ENCODE assay signal across 11 mouse cellular contexts in genomic region chr9:88520849-88521483, GRCm38 (mm10). TPM values are rescaled to one million over a fixed set of nuclear protein-coding genes. Genes with fewer than 3 reads are reported as not detected.
DNase-seq lines count a peak whose midpoint lies in the region; ATAC-seq and TF ChIP-seq lines count a peak whose summit lies in the region.
"Had no signal": no experiment of that assay in that cellular context is flagged by ENCODE, and none has a peak within 500 bp of the region (broad histone marks: within the 10 kb centered on the region; RNA-seq: fewer than 3 reads in every experiment).

No protein-coding gene starts in this region.

- H3K4me1 ChIP-seq in heart, embryonic 13.5 days = peaks cover 28% of the 10 kb centered on the region
- peaks cover 0 to 6% of the 10 kb centered on the region in 2 experiments; a peak in 1 of 4 replicates for H3K4me1 ChIP-seq in ES-E14 (ENCODE audit: control insufficient read depth in 2 of 2, insufficient read depth in 2 of 2, low read length in 2 of 2, poor library complexity in 1 of 2)
- no peaks in the 10 kb centered on the region for H3K4me1 ChIP-seq in hindbrain, embryonic 11.5 days (replicated peaks; ENCODE audit: control insufficient read depth, insufficient read depth, low read length)
- peaks cover 28% of the 10 kb centered on the region for H3K4me1 ChIP-seq in midbrain, embryonic 10.5 days

- H3K9ac ChIP-seq in heart, embryonic 13.5 days = peak overlapping the region; percentile 99
- peak overlapping the region; percentile 70; the same call in 1 of the 2 replicates for H3K9ac ChIP-seq in ES-E14 (ENCODE audit: insufficient read depth, low read depth, low read length, poor library complexity, severe bottlenecking)
- H3K9ac ChIP-seq in hindbrain, embryonic 11.5 days (ENCODE audit: low read depth, low read length) = 0 out of 2 replicates have a peak overlapping the region, but pooled peaks have one; percentile 23

- peak overlapping the region; percentile 79 for H3K4me2 ChIP-seq in heart, embryonic 13.5 days
- H3K4me2 ChIP-seq in hindbrain, embryonic 11.5 days (replicated peaks; ENCODE audit: low read depth, low read length) = peak overlapping the region; percentile 56

- H3K27ac ChIP-seq in heart, embryonic 13.5 days (replicated peaks) = 0 out of 2 replicates have a peak overlapping the region, but pooled peaks have one; percentile 9
- H3K27ac ChIP-seq in ES-E14 (ENCODE audit: insufficient read depth, low read depth, low read length, poor library complexity, severe bottlenecking) = peak overlapping the region; percentile 93; the same call in 1 of the 2 replicates
- peak overlapping the region; percentile 36; the same call in 1 of the 2 replicates for H3K27ac ChIP-seq in hindbrain, embryonic 11.5 days (ENCODE audit: low read depth, low read length)
- no peak overlapping the region for H3K27ac ChIP-seq in midbrain, embryonic 10.5 days (replicated peaks)
- H3K27ac ChIP-seq: macrophage had no signal

- WGBS in heart, embryonic 13.5 days = 28% methylated on average over 4 of the region's 4 CpGs
- 25% methylated on average over 4 of the region's 4 CpGs for WGBS in hindbrain, embryonic 11.5 days
- WGBS in midbrain, embryonic 10.5 days = 28% methylated on average over 4 of the region's 4 CpGs

- in situ Hi-C loops in ES-E14 (cut with MboI; ENCODE audit: low sequenced_read_pairs in 2 of 2, unreplicated experiment in 2 of 2) = no loop called here

- H3K9me3 ChIP-seq in heart, embryonic 13.5 days = no peaks in the 10 kb centered on the region
- no peaks in the 10 kb centered on the region for H3K9me3 ChIP-seq in ES-E14 (ENCODE audit: control insufficient read depth, insufficient read depth, low read depth, low read length)
- no peaks in the 10 kb centered on the region for H3K9me3 ChIP-seq in hindbrain, embryonic 11.5 days (ENCODE audit: control insufficient read depth, low read length)
- no peaks in the 10 kb centered on the region for H3K9me3 ChIP-seq in midbrain, embryonic 10.5 days (replicated peaks)

- no peak for DNase-seq in heart, adult 18-20 months
- DNase-seq in ES-E14 (ENCODE audit: low read depth, low spot score) = peak; percentile 8
- DNase-seq in hindbrain, embryonic 11.5 days (ENCODE audit: low spot score) = peak; percentile 10
- DNase-seq in midbrain, embryonic 10.5 days (ENCODE audit: low spot score) = no peak
- DNase-seq in urinary bladder, postnatal 36 days (ENCODE audit: low spot score in 2 of 2) = no peak
- no peak for DNase-seq in kidney, postnatal 25 days
- no peak for DNase-seq in gastrocnemius, postnatal 10 days
- DNase-seq: thymus, adult 2 months had no signal

- no peaks in the 10 kb centered on the region for H3K27me3 ChIP-seq in heart, embryonic 13.5 days (replicated peaks)
- H3K27me3 ChIP-seq in hindbrain, embryonic 11.5 days (ENCODE audit: control insufficient read depth, insufficient read depth, low read length) = no peaks in the 10 kb centered on the region
- no peaks in the 10 kb centered on the region for H3K27me3 ChIP-seq in midbrain, embryonic 10.5 days (ENCODE audit: low read depth, poor library complexity, severe bottlenecking)

- peaks cover 20% of the 10 kb centered on the region for H3K36me3 ChIP-seq in heart, embryonic 13.5 days
- peaks cover 17% of the 10 kb centered on the region for H3K36me3 ChIP-seq in ES-E14 (ENCODE audit: control insufficient read depth, insufficient read depth, low read length, poor library complexity, severe bottlenecking)
- no peaks in the 10 kb centered on the region for H3K36me3 ChIP-seq in hindbrain, embryonic 11.5 days (ENCODE audit: control insufficient read depth, insufficient read depth, low read length)
- H3K36me3 ChIP-seq in midbrain, embryonic 10.5 days = peaks cover 24% of the 10 kb centered on the region

- ATAC-seq in heart, embryonic 13.5 days (ENCODE audit: extremely low read depth, insufficient number of reproducible peaks, low FRiP score, low TSS enrichment) = no peak
- no peak for ATAC-seq in hindbrain, embryonic 11.5 days (ENCODE audit: low FRiP score)

- H3K4me3 ChIP-seq in heart, embryonic 13.5 days = peak overlapping the region; percentile 89
- H3K4me3 ChIP-seq in ES-E14 (ENCODE audit: insufficient read depth in 1 of 2, low read depth in 1 of 2, low read length in 2 of 2, poor library complexity in 1 of 2, severe bottlenecking in 1 of 2) = peak overlapping the region; percentile 79
- peak overlapping the region; percentile 76 for H3K4me3 ChIP-seq in hindbrain, embryonic 11.5 days (ENCODE audit: low read depth, low read length)
- peak overlapping the region; percentile 77 for H3K4me3 ChIP-seq in midbrain, embryonic 10.5 days

TF ChIP-seq in ES-E14, 5 proteins besides CTCF, POLR2A, EP300 and RAD21:
- no peak for TF ChIP-seq HCFC1 (IDR thresholded peaks at IDR 0.05; ENCODE audit: borderline replicate concordance, insufficient read depth, low read length)
- TF ChIP-seq ZNF384 (IDR thresholded peaks at IDR 0.05; ENCODE audit: low read depth, low read length) = peak; percentile 47; the same call in 1 of the 2 replicates
- no peak for TF ChIP-seq MAFK (IDR thresholded peaks at IDR 0.05; ENCODE audit: insufficient read depth, low read depth, low read length)
- no peak for TF ChIP-seq ZC3H11A (IDR thresholded peaks at IDR 0.05; ENCODE audit: borderline replicate concordance, low read depth, low read length)
TF ChIP-seq in ES-E14: peak in this region for 1.

RNA-seq across cellular contexts. Expression of gene Zfp949, which starts 26.9 kb away (rescaled TPM):
- 6.3 and 8.4 TPM in 2 replicates for polyA plus RNA-seq in heart, embryonic 13.5 days (2015; fragmentation: Nextera tagmentation; extraction: Ambion mirVana)
- total RNA-seq in heart, adult 18-20 months (2021) = 1 to 10 TPM; 7.6 to 9.0 TPM
- total RNA-seq in ES-E14 (2012; rRNA removed) = 7.1 and 8.9 TPM in 2 replicates
- polyA plus RNA-seq in hindbrain, embryonic 11.5 days (2014; fragmentation: Nextera tagmentation; extraction: Ambion mirVana) = 9.1 and 10.1 TPM in 2 replicates
- 5.9 and 9.1 TPM in 2 replicates for polyA plus RNA-seq in midbrain, embryonic 10.5 days (2016; fragmentation: Nextera tagmentation; extraction: Ambion mirVana)
- total RNA-seq in gastrocnemius, postnatal 10 days (2021) = 1 to 10 TPM; 6.4 to 7.1 TPM

RNA-seq across cellular contexts. Expression of gene Syncrip, which starts 38.6 kb away (rescaled TPM):
- 51.9 and 53.3 TPM in 2 replicates for polyA plus RNA-seq in heart, embryonic 13.5 days (2015; fragmentation: Nextera tagmentation; extraction: Ambion mirVana)
- 10 to 100 TPM; 56.1 to 61.2 TPM for total RNA-seq in heart, adult 18-20 months (2021)
- 113 and 144 TPM in 2 replicates for total RNA-seq in ES-E14 (2012; rRNA removed)
- polyA plus RNA-seq in hindbrain, embryonic 11.5 days (2014; fragmentation: Nextera tagmentation; extraction: Ambion mirVana) = 137 and 140 TPM in 2 replicates
- polyA plus RNA-seq in midbrain, embryonic 10.5 days (2016; fragmentation: Nextera tagmentation; extraction: Ambion mirVana) = 110 and 115 TPM in 2 replicates
- total RNA-seq in gastrocnemius, postnatal 10 days (2021) = 10 to 100 TPM; 65.8 to 77.3 TPM

RNA-seq across cellular contexts. Expression of gene Trim43a, which starts 59.7 kb away (rescaled TPM):
- 0.23 and 0.39 TPM in 2 replicates for polyA plus RNA-seq in heart, embryonic 13.5 days (2015; fragmentation: Nextera tagmentation; extraction: Ambion mirVana)
- not detected for total RNA-seq in heart, adult 18-20 months (2021)
- 0.69 and 1.9 TPM in 2 replicates for total RNA-seq in ES-E14 (2012; rRNA removed)
- polyA plus RNA-seq in hindbrain, embryonic 11.5 days (2014; fragmentation: Nextera tagmentation; extraction: Ambion mirVana) = 0.10 TPM in 1 of 2 replicates, not detected in the other
- polyA plus RNA-seq in midbrain, embryonic 10.5 days (2016; fragmentation: Nextera tagmentation; extraction: Ambion mirVana) = 0.06 and 0.24 TPM in 2 replicates
- not detected for total RNA-seq in gastrocnemius, postnatal 10 days (2021)
- total RNA-seq: common myeloid progenitor, adult 5-6 weeks had no signal
- polyA plus RNA-seq: macrophage had no signal

Comparison
In these comparisons a context has a peak if more than half of its experiments do, and no peak if none do; other contexts are left out.
1. H3K9ac ChIP-seq: peak in every context shown above with its lines; median percentile 99 in heart, embryonic 13.5 days; 70 in ES-E14; 23 in hindbrain, embryonic 11.5 days.
2. DNase-seq: peak in ES-E14 (single experiment) and hindbrain, embryonic 11.5 days (single experiment); none in heart, adult 18-20 months (0 of 2), midbrain, embryonic 10.5 days (single experiment), urinary bladder, postnatal 36 days (0 of 2), kidney, postnatal 25 days (0 of 2) and gastrocnemius, postnatal 10 days (single experiment).
3. Peak in every context shown above with its lines, with median percentiles within 50 percentile points of each other: H3K4me3 ChIP-seq.